Mouse (Mus musculus): Measurements from ENCODE around the gene Cpeb4. TPM values are rescaled to one million over a fixed set of nuclear protein-coding genes. Genes with fewer than 3 reads are reported as not detected.

Gene Cpeb4
- 27.5 and 38.1 TPM in 2 replicates for polyA plus RNA-seq (2011; ENCODE audit: insufficient read depth, insufficient read length, low replicate concordance, missing spikeins)

DNA sequence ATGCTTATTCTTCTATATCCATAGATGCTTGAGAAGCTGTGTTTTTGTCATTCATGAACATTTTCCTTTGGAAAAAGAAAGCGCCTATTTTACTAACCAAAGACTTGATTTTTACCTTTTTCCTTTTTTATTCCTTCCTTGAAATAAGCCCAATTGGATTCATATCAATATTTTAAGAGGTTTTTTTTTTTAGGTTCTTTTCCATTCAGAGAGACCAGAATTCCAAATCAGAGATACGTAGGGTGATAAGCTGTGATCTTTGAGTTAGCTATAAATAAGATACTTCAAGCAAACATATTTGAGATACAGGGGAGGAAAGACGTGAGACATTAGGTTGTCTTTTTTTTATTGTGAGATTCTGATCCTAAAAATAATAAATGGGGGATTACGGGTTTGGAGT is at the start of gene Cpeb4:
Gene Cpeb4, plus strand, starts transcription at position 301 of the 400 bp plus-strand sequence.
- peak within 1 kb of the TSS; percentile 76 for H3K27ac ChIP-seq (ENCODE audit: control insufficient read depth, insufficient read depth, low read depth, low read length, poor library complexity)
- H3K4me1 ChIP-seq (ENCODE audit: control insufficient read depth, insufficient read depth, low read length): no peaks in the 10 kb centered on the region; the same call in 1 of the 2 replicates
- 87% methylated on average over 4 of the region's 4 CpGs for WGBS
- peak within 1 kb of the TSS; percentile 82 for H3K4me3 ChIP-seq (replicated peaks; ENCODE audit: control insufficient read depth, low read depth, low read length)
- TF ChIP-seq CTCF (IDR thresholded peaks at IDR 0.05; ENCODE audit: control insufficient read depth, insufficient read depth, low read length): no peak
- no peak for TF ChIP-seq POLR2A (IDR thresholded peaks at IDR 0.05; ENCODE audit: borderline replicate concordance, control insufficient read depth, low read depth, low read length)

DNA sequence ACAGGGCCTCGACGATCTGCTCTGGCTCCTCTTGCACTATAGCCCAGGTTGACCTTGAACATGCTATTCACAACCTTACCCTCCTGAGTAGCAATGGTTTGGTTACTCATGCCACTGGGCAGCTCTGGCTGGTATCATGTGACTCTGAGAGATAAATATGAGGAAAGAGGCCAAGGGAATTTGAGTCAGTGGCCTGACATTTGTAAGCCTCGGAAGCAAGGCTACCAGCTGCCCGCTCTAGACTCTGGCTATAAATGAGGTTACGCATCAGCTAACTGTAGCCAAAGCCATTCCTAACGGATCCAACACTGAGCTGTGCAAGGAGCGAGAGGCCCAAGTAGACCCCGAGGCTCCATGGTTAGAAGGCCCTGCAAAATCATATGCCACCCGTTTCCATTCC is 49.5 kb upstream of the Cpeb4 start:
- Histone ChIP-seq H3K27ac (ENCODE audit: control insufficient read depth, insufficient read depth, low read depth, low read length, poor library complexity) (no peak overlapping the region), H3K4me1 (ENCODE audit: control insufficient read depth, insufficient read depth, low read length) (peaks cover 9% of the 10 kb centered on the region), H3K4me3 (replicated peaks; ENCODE audit: control insufficient read depth, low read depth, low read length) (no peak overlapping the region)
- WGBS: 77% methylated on average over 9 of the region's 9 CpGs
- TF ChIP-seq POLR2A (IDR thresholded peaks at IDR 0.05; ENCODE audit: borderline replicate concordance, control insufficient read depth, low read depth, low read length): no peak
- TF ChIP-seq CTCF (IDR thresholded peaks at IDR 0.05; ENCODE audit: control insufficient read depth, insufficient read depth, low read length): no peak

DNA sequence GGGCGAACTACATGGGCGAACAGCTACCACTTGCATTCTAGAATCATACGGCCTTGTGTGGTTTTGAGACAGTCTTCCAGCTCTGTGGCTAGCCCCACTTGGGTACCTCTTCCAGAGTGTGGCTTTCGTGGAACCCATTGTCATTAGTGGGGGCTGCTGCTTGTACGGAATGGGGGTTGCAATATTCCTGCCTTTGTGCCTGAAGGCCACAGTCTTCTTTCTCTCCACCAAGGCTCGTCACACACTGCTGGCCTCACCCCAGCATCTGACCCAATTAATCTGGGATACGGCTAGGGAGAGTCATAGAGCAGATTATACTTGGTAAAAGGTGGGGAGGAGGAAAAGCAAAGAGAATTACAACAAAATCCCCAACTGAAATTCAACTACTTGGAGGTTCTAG is 48.5 kb upstream of the Cpeb4 start:
- TF ChIP-seq POLR2A (IDR thresholded peaks at IDR 0.05; ENCODE audit: borderline replicate concordance, control insufficient read depth, low read depth, low read length) (no peak), CTCF (IDR thresholded peaks at IDR 0.05; ENCODE audit: control insufficient read depth, insufficient read depth, low read length) (no peak)
- no peak overlapping the region for H3K4me3 ChIP-seq (replicated peaks; ENCODE audit: control insufficient read depth, low read depth, low read length)
- no peak overlapping the region for H3K27ac ChIP-seq (ENCODE audit: control insufficient read depth, insufficient read depth, low read depth, low read length, poor library complexity)
- 89% methylated on average over 7 of the region's 7 CpGs for WGBS
- peaks cover 9% of the 10 kb centered on the region for H3K4me1 ChIP-seq (ENCODE audit: control insufficient read depth, insufficient read depth, low read length)

DNA sequence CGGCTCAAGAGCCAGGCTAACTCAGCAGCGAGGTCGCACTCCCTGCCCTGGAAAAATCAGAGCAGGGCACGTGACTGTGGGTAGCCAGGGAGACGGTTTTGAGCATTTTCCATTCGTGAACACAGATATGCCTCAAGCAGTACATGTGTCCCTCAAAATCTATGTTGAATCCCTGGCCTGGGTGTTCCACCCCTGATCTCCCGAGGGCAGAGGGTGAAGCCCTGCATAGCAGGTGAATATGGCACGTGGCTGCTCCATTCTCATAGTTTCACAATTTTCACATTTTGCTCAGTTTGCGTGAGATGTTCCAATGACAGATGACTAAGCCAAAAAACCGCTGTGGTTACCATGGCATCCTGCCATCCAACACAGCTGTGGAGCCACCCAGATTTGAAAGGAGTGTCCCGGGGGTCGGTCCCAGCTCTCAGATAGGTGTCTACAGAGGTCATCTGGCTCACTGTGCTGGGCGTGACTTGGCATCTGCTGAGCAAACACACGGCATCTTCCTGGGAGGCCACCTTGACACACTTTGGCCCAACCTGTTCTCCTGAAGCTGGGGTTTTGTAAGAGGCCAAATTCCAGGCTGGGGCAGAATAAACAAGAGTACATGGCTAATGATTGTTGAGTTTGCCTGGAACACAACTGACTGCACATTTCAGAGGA is 47.4 kb upstream of the Cpeb4 start:
- no peak overlapping the region for H3K4me3 ChIP-seq (replicated peaks; ENCODE audit: control insufficient read depth, low read depth, low read length)
- 15% methylated on average over 14 of the region's 14 CpGs for WGBS
- H3K27ac ChIP-seq (ENCODE audit: control insufficient read depth, insufficient read depth, low read depth, low read length, poor library complexity): no peak overlapping the region
- TF ChIP-seq CTCF (IDR thresholded peaks at IDR 0.05; ENCODE audit: control insufficient read depth, insufficient read depth, low read length): no peak
- H3K4me1 ChIP-seq (ENCODE audit: control insufficient read depth, insufficient read depth, low read length): peaks cover 9% of the 10 kb centered on the region

- TF ChIP-seq POLR2A (IDR thresholded peaks at IDR 0.05; ENCODE audit: borderline replicate concordance, control insufficient read depth, low read depth, low read length) (no peak), CTCF (IDR thresholded peaks at IDR 0.05; ENCODE audit: control insufficient read depth, insufficient read depth, low read length) (no peak)
- 92% methylated on average over 4 of the region's 4 CpGs for WGBS
- Histone ChIP-seq H3K4me3 (replicated peaks; ENCODE audit: control insufficient read depth, low read depth, low read length) (no peak overlapping the region), H3K4me1 (ENCODE audit: control insufficient read depth, insufficient read depth, low read length) (peaks cover 7% of the 10 kb centered on the region), H3K27ac (ENCODE audit: control insufficient read depth, insufficient read depth, low read depth, low read length, poor library complexity) (no peak overlapping the region)
Measured at GRCm38 (mm10) chr11:31828011-31828770, 43.8 kb upstream of the Cpeb4 start.

DNA sequence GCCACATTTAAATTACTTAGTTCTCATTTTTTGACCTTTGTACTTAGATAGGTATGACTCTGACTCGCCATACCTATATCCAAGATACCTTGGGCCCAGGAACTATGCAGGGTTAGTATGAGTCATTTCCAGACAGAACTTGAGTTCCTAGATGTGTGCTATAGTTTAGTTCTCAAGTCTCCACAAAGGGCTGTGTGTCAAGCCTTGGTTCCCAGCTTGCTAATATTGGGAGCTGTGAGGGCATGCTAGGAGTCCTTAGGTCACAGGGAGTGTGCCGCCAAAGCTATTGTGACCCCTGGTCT is 43.3 kb upstream of the Cpeb4 start:
- no peak overlapping the region for H3K4me3 ChIP-seq (replicated peaks; ENCODE audit: control insufficient read depth, low read depth, low read length)
- H3K27ac ChIP-seq (ENCODE audit: control insufficient read depth, insufficient read depth, low read depth, low read length, poor library complexity): no peak overlapping the region
- 84% methylated on average over 2 of the region's 2 CpGs for WGBS
- H3K4me1 ChIP-seq (ENCODE audit: control insufficient read depth, insufficient read depth, low read length): peaks cover 7% of the 10 kb centered on the region
- no peak for TF ChIP-seq CTCF (IDR thresholded peaks at IDR 0.05; ENCODE audit: control insufficient read depth, insufficient read depth, low read length)
- no peak for TF ChIP-seq POLR2A (IDR thresholded peaks at IDR 0.05; ENCODE audit: borderline replicate concordance, control insufficient read depth, low read depth, low read length)

DNA sequence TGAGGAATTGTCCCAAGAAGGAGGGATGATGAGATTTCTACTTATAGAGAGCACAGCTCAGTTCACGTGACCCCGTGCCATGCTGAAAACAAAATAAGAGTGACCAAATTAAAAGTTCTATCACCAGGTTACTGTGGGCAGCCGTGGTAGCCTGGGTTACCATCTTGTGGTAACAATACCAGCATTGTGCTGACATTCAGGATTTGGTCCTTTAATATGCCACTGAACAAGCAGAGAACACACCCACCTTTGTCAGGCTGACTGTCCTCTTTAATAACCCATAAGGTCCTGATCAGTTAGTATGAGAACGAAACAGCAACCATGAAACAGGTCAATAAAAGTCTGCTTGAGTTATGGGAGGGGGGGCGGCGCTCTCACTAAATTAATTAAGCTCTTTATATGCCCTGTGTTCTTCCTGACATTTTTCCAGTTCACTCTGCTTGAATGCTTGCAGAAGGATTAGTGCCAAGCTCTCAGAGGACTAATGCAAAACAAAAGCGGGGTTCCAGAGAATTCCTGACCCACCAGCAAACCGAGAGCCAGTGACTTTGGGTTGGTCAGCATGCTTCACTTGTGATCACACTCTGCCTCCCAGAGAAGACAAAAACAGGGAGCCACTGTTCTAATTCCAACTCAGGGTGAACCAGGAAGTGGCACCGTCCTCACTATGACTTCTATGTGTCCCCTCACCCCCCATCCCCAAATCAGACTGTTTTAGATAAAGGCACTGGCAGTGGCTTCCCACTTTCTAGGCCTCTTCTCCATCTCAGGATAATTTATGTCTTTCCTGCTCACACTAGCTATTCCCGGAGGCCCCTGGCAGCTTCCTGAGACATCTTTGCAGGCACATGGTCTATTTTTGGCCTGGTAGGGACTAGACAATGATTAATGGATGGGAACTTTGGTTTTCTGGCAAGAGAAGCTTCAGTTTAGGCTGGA is 41.5 kb upstream of the Cpeb4 start:
- Histone ChIP-seq H3K4me3 (replicated peaks; ENCODE audit: control insufficient read depth, low read depth, low read length) (no peak overlapping the region), H3K27ac (ENCODE audit: control insufficient read depth, insufficient read depth, low read depth, low read length, poor library complexity) (peak overlapping the region; percentile 3; the same call in 1 of the 2 replicates), H3K4me1 (ENCODE audit: control insufficient read depth, insufficient read depth, low read length) (peaks cover 5% of the 10 kb centered on the region)
- 89% methylated on average over 10 of the region's 10 CpGs for WGBS
- no peak for TF ChIP-seq CTCF (IDR thresholded peaks at IDR 0.05; ENCODE audit: control insufficient read depth, insufficient read depth, low read length)
- no peak for TF ChIP-seq POLR2A (IDR thresholded peaks at IDR 0.05; ENCODE audit: borderline replicate concordance, control insufficient read depth, low read depth, low read length)

- peaks cover 7% of the 10 kb centered on the region for H3K4me1 ChIP-seq (ENCODE audit: control insufficient read depth, insufficient read depth, low read length)
- H3K27ac ChIP-seq (ENCODE audit: control insufficient read depth, insufficient read depth, low read depth, low read length, poor library complexity): peak overlapping the region; percentile 73; the same call in 1 of the 2 replicates
- 42% methylated on average over 5 of the region's 5 CpGs for WGBS
- H3K4me3 ChIP-seq (replicated peaks; ENCODE audit: control insufficient read depth, low read depth, low read length): no peak overlapping the region
- TF ChIP-seq CTCF (IDR thresholded peaks at IDR 0.05; ENCODE audit: control insufficient read depth, insufficient read depth, low read length): no peak
Measured at GRCm38 (mm10) chr11:31831451-31831850, 40.6 kb upstream of the Cpeb4 start.
